28 mouse cellular contexts compared by ENCODE assay signal in the genomic region with DNA sequence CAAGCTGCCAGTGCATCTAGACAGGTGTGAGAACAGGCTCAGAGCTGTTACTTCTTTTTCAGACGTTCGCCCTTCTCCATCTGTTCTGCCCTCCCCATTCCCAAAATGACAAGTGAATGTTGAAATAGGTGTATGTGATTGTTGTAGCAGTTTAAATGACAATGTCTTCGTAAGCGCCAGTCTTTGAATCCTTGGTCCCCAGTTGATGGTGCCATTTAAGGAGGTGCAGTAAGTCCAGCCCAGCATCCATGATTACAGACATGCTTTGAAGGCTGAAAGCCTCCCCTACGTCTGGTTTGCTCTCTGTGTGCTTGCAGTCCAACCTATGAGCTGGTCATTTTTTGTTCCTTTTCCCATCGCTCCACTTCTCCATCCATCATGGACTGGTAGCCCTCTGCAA. TPM values are rescaled to one million over a fixed set of nuclear protein-coding genes. Genes with fewer than 3 reads are reported as not detected.
A peak's percentile ranks its signal among the peaks of the same experiment; 100 is the strongest.
DNase-seq lines count a peak whose midpoint lies in the region; ATAC-seq lines count a peak whose summit lies in the region.
"Had no signal": no experiment of that assay in that cellular context is flagged by ENCODE, and none has a peak within 500 bp of the region (broad histone marks: within the 10 kb centered on the region; RNA-seq: fewer than 3 reads in every experiment).

No protein-coding gene starts in this region.

- H3K36me3 ChIP-seq in heart, embryonic 12.5 days = no peaks in the 10 kb centered on the region
- no peaks in the 10 kb centered on the region for H3K36me3 ChIP-seq in heart, embryonic 15.5 days
- no peaks in the 10 kb centered on the region for H3K36me3 ChIP-seq in midbrain, embryonic 11.5 days (ENCODE audit: control insufficient read depth, insufficient read depth, low read length)
- no peaks in the 10 kb centered on the region for H3K36me3 ChIP-seq in midbrain, embryonic 13.5 days
- H3K36me3 ChIP-seq: embryonic facial prominence, embryonic 10.5 days; embryonic facial prominence, embryonic 13.5 days; forebrain, embryonic 12.5 days; forebrain, embryonic 15.5 days; hindbrain, embryonic 12.5 days; hindbrain, embryonic 15.5 days had no signal

- no peak overlapping the region for H3K9ac ChIP-seq in heart, embryonic 12.5 days
- no peak overlapping the region for H3K9ac ChIP-seq in heart, embryonic 15.5 days
- no peak overlapping the region for H3K9ac ChIP-seq in midbrain, embryonic 11.5 days (ENCODE audit: low read length)
- no peak overlapping the region for H3K9ac ChIP-seq in midbrain, embryonic 13.5 days (replicated peaks)
- H3K9ac ChIP-seq: embryonic facial prominence, embryonic 13.5 days; forebrain, embryonic 12.5 days; forebrain, embryonic 15.5 days; hindbrain, embryonic 12.5 days; hindbrain, embryonic 15.5 days had no signal

- no peaks in the 10 kb centered on the region for H3K27me3 ChIP-seq in heart, embryonic 12.5 days (replicated peaks)
- no peaks in the 10 kb centered on the region for H3K27me3 ChIP-seq in heart, embryonic 15.5 days
- H3K27me3 ChIP-seq in midbrain, embryonic 11.5 days (ENCODE audit: control insufficient read depth, insufficient read depth, low read length) = no peaks in the 10 kb centered on the region
- no peaks in the 10 kb centered on the region for H3K27me3 ChIP-seq in midbrain, embryonic 13.5 days
- H3K27me3 ChIP-seq: embryonic facial prominence, embryonic 13.5 days; forebrain, embryonic 12.5 days; forebrain, embryonic 15.5 days; hindbrain, embryonic 15.5 days had no signal

- peaks cover 9% of the 10 kb centered on the region for H3K4me1 ChIP-seq in heart, embryonic 12.5 days (replicated peaks)
- H3K4me1 ChIP-seq in heart, embryonic 15.5 days (replicated peaks) = peaks cover 9% of the 10 kb centered on the region; the same call in 1 of the 2 replicates
- no peaks in the 10 kb centered on the region for H3K4me1 ChIP-seq in midbrain, embryonic 11.5 days (ENCODE audit: control insufficient read depth, insufficient read depth, low read length)
- no peaks in the 10 kb centered on the region; the same call in 1 of the 2 replicates for H3K4me1 ChIP-seq in midbrain, embryonic 13.5 days (replicated peaks)
- H3K4me1 ChIP-seq: embryonic facial prominence, embryonic 13.5 days; forebrain, embryonic 15.5 days; hindbrain, embryonic 15.5 days had no signal

- H3K9me3 ChIP-seq in heart, embryonic 12.5 days (replicated peaks) = no peaks in the 10 kb centered on the region
- H3K9me3 ChIP-seq in heart, embryonic 15.5 days (replicated peaks) = no peaks in the 10 kb centered on the region
- H3K9me3 ChIP-seq in midbrain, embryonic 11.5 days (ENCODE audit: control insufficient read depth, low read length) = no peaks in the 10 kb centered on the region
- no peaks in the 10 kb centered on the region for H3K9me3 ChIP-seq in midbrain, embryonic 13.5 days
- H3K9me3 ChIP-seq: embryonic facial prominence, embryonic 10.5 days; embryonic facial prominence, embryonic 13.5 days; forebrain, embryonic 12.5 days; forebrain, embryonic 15.5 days; hindbrain, embryonic 12.5 days; hindbrain, embryonic 15.5 days had no signal

- no peak for ATAC-seq in heart, embryonic 12.5 days (ENCODE audit: insufficient number of reproducible peaks, low FRiP score)
- ATAC-seq in heart, embryonic 15.5 days (replicated peaks; ENCODE audit: insufficient number of reproducible peaks, insufficient read depth, low FRiP score, low read depth) = no peak
- ATAC-seq in midbrain, embryonic 11.5 days (ENCODE audit: low FRiP score) = no peak
- ATAC-seq in midbrain, embryonic 13.5 days = no peak
- ATAC-seq: CD4-positive, CD25-positive, alpha-beta regulatory T cell, adult 4 months; forebrain, embryonic 15.5 days; intestine, postnatal 0 days had no signal

- intact Hi-C loops in heart, postnatal 10 days (cut with DNase I) = no loop called here

- H3K27ac ChIP-seq in heart, embryonic 12.5 days (ENCODE audit: poor library complexity, severe bottlenecking) = 0 out of 2 replicates have a peak overlapping the region, but pooled peaks have one; percentile 40
- H3K27ac ChIP-seq in heart, embryonic 15.5 days = peak overlapping the region; percentile 82; the same call in 1 of the 2 replicates
- no peak overlapping the region for H3K27ac ChIP-seq in midbrain, embryonic 11.5 days (ENCODE audit: low read depth, low read length)
- no peak overlapping the region for H3K27ac ChIP-seq in midbrain, embryonic 13.5 days
- H3K27ac ChIP-seq: embryonic facial prominence, embryonic 10.5 days; embryonic facial prominence, embryonic 13.5 days; forebrain, embryonic 12.5 days; forebrain, embryonic 15.5 days; heart, adult 2 months; hindbrain, embryonic 12.5 days; hindbrain, embryonic 15.5 days had no signal

- WGBS in heart, embryonic 12.5 days = 88% methylated on average over 6 of the region's 6 CpGs
- whole genome bisulfite sequencing in heart, embryonic 15.5 days = 81% methylated on average over 6 of the region's 6 CpGs
- WGBS in midbrain, embryonic 11.5 days = 91% methylated on average over 6 of the region's 6 CpGs
- WGBS in midbrain, embryonic 13.5 days = 91% methylated on average over 6 of the region's 6 CpGs

- H3K4me2 ChIP-seq in heart, embryonic 12.5 days = no peak overlapping the region
- H3K4me2 ChIP-seq in heart, embryonic 15.5 days = no peak overlapping the region
- no peak overlapping the region for H3K4me2 ChIP-seq in midbrain, embryonic 11.5 days
- H3K4me2 ChIP-seq in midbrain, embryonic 13.5 days (replicated peaks) = no peak overlapping the region
- H3K4me2 ChIP-seq: embryonic facial prominence, embryonic 13.5 days; forebrain, embryonic 12.5 days; forebrain, embryonic 15.5 days; heart, embryonic 11.5 days; hindbrain, embryonic 12.5 days; hindbrain, embryonic 15.5 days had no signal

- H3K4me3 ChIP-seq in heart, embryonic 12.5 days = no peak overlapping the region
- H3K4me3 ChIP-seq in heart, embryonic 15.5 days = no peak overlapping the region
- H3K4me3 ChIP-seq in midbrain, embryonic 11.5 days (ENCODE audit: low read depth, low read length) = no peak overlapping the region
- no peak overlapping the region for H3K4me3 ChIP-seq in midbrain, embryonic 13.5 days (replicated peaks)
- H3K4me3 ChIP-seq: embryonic facial prominence, embryonic 10.5 days; embryonic facial prominence, embryonic 13.5 days; erythroblast, embryonic 14.5 days; forebrain, embryonic 12.5 days; forebrain, embryonic 15.5 days; heart, adult 2 months; hindbrain, embryonic 12.5 days; hindbrain, embryonic 15.5 days had no signal

- no peak for DNase-seq in heart, postnatal 10 days
- DNase-seq in heart, adult 9 months (ENCODE audit: low spot score in 2 of 2) = no peak
- peak; percentile 2 for DNase-seq in midbrain, embryonic 11.5 days (ENCODE audit: low spot score, missing footprints)
- DNase-seq in ZHBTc4 (ENCODE audit: low read depth, low spot score) = peak; percentile 42
- no peak for DNase-seq in testis, postnatal 10 days (ENCODE audit: low spot score)
- DNase-seq: adrenal gland, adult 2 months; adrenal gland, postnatal 14 days; cerebellum, adult 11-12 months; cerebellum, adult 8-10 months; cerebellum, postnatal 10 days; cerebellum, postnatal 36 days; embryo, embryonic 11 days; gastrocnemius, postnatal 14 days; heart, adult 2 months; kidney, adult 8-10 months had no signal

RNA-seq across cellular contexts. Expression of a gene that starts 5.6 kb away (rescaled TPM):
- polyA plus RNA-seq in heart, embryonic 12.5 days (2016; fragmentation: Nextera tagmentation; extraction: Ambion mirVana) = 56.3 and 56.5 TPM in 2 replicates
- 10 to 100 TPM; 34.9 to 39.1 TPM for total RNA-seq in heart, postnatal 10 days (2021)
- polyA plus RNA-seq in heart, embryonic 15.5 days (2015; fragmentation: Nextera tagmentation; extraction: Ambion mirVana) = 61.8 and 73.2 TPM in 2 replicates
- polyA plus RNA-seq in midbrain, embryonic 11.5 days (2014; fragmentation: Nextera tagmentation; extraction: Ambion mirVana) = 15.9 and 23.0 TPM in 2 replicates
- 13.3 and 15.7 TPM in 2 replicates for polyA plus RNA-seq in midbrain, embryonic 13.5 days (2015; fragmentation: Nextera tagmentation; extraction: Ambion mirVana)

Comparison
In these comparisons a context has a peak if more than half of its experiments do, and no peak if none do; other contexts are left out.
1. H3K27ac ChIP-seq: peak in heart, embryonic 12.5 days (single experiment) and heart, embryonic 15.5 days (single experiment); none in midbrain, embryonic 11.5 days (single experiment) and midbrain, embryonic 13.5 days (single experiment).
2. DNase-seq: peak in midbrain, embryonic 11.5 days (single experiment) and ZHBTc4 (single experiment); none in heart, postnatal 10 days (0 of 2), heart, adult 9 months (0 of 2) and testis, postnatal 10 days (single experiment).